Mouse (Mus musculus): ENCODE data around the gene Dennd1b.

DNA sequence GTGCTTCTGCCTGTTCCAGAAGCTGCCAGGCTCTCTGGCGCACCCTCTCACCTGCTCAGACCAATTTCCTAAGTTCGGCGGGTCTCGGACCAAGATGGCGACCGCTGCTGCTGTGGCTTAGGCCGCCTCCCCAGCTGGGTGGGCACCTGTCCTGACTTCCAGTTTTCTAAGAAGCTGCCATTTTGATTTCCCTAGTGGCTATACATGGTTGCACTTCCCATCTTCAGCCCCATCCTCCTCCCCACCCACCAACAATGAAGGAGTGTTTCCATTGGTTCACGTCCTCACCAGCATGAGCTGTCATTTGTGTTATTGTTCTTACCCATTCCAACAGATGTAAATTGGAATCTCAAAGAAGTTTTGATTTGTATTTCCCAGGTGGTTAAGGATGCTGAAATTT, 159.4 kb downstream of the Dennd1b start:
- TF ChIP-seq CTCF (IDR thresholded peaks at IDR 0.05; ENCODE audit: low read depth, low read length) = no peak
- no peak for TF ChIP-seq POLR2A (IDR thresholded peaks at IDR 0.05; ENCODE audit: insufficient read depth, low read length)
